Mouse (Mus musculus) hindbrain, embryonic 14.5 days (tissue): Measurements from ENCODE around the gene Smarcc1. TPM values are rescaled to one million over a fixed set of nuclear protein-coding genes. Genes with fewer than 3 reads are reported as not detected.

Experiments used
- ATAC-seq: fragments of 200-750 bp; cut with Nextera tagmentation; 2 replicates; pipeline ENCODE4 v1.8.0; 2017; ENCODE audit warnings: moderate number of reproducible peaks, mild to moderate bottlenecking, moderate TSS enrichment, moderate library complexity; ENCODE audit not compliant: low FRiP score
- DNase-seq: peaks from one replicate; pipeline ENCODE4 v3.0.0-alpha.2; 2015; ENCODE audit warnings: low spot score
- H3K27ac ChIP-seq: fragments of 300-500 bp; sonication (generic); 2 replicates; pipeline ENCODE4 v1.5.1; 2014; ENCODE audit warnings: mild to moderate bottlenecking, moderate library complexity
- H3K27me3 ChIP-seq: fragments of 300-500 bp; sonication (generic); 2 replicates; pipeline ENCODE4 v1.6.1; 2014; ENCODE audit warnings: mild to moderate bottlenecking, low read length, mixed read lengths; ENCODE audit not compliant: control insufficient read depth, insufficient read depth
- H3K36me3 ChIP-seq: fragments of 300-500 bp; sonication (generic); replicated peaks from 2 replicates; pipeline ENCODE4 v1.6.1; 2014; ENCODE audit not compliant: control insufficient read depth, insufficient read depth
- H3K4me1 ChIP-seq: fragments of 300-500 bp; sonication (generic); replicated peaks from 2 replicates; pipeline ENCODE4 v1.6.1; 2014; ENCODE audit warnings: antibody characterized with exemption, low read length, mixed read lengths; ENCODE audit not compliant: control insufficient read depth, insufficient read depth
- H3K4me2 ChIP-seq: fragments of 300-500 bp; sonication (generic); replicated peaks from 2 replicates; pipeline ENCODE4 v1.6.1; 2014; ENCODE audit warnings: mild to moderate bottlenecking, moderate library complexity
- H3K4me3 ChIP-seq: fragments of 300-500 bp; sonication (generic); replicated peaks from 2 replicates; pipeline ENCODE4 v1.5.1; 2014; ENCODE audit warnings: mild to moderate bottlenecking, low read length
- H3K9ac ChIP-seq: fragments of 300-500 bp; sonication (generic); 2 replicates; pipeline ENCODE4 v1.6.1; 2014
- H3K9me3 ChIP-seq: fragments of 300-500 bp; sonication (generic); 2 replicates; pipeline ENCODE4 v1.6.1; 2016; ENCODE audit warnings: low read length; ENCODE audit not compliant: control insufficient read depth
- WGBS: fragments of 180-500 bp; shearing (Covaris S2); extraction: QIAGEN DNeasy Blood & Tissue Kit; methylation state at CpG from one replicate; pipeline ENCODE4 v1.1.7; 2014; 5-methylcytosine and 5-hydroxymethylcytosine counted together
- polyA plus RNA-seq: library from polyadenylated mRNA; unstranded; fragments of >200 nt; fragmentation: Nextera tagmentation; extraction: Ambion mirVana; gene quantifications from 2 replicates; pipeline ENCODE4 v1.2.1, GENCODE M21; 2014

Smarcc1 gene
- polyA plus RNA-seq, 1 experiment from 2014 or later: 98.7 TPM

DNA sequence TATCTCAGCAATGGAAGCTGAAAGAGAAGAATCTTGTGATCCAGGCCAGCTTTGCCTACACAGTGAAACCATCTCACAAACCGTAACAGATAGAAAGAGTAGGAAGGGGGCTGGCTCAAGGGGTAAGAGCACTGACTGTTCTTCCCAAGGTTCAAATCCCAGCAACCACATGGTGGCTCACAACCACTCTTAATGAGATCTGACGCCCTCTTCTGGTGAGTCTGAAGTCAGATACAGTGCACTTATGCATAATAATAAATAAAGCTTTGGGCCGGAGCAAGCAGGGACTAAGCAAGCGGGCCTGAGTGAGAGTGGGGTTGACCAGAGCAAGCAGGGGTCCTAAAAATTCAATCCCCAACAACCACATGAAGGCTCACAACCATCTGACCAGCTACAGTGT, 24.2 kb upstream of the Smarcc1 start:
- Histone ChIP-seq H3K36me3 (peaks cover 97% of the 10 kb centered on the region), H3K4me2 (no peak overlapping the region)
- 75% methylated on average over 4 of the region's 4 CpGs for WGBS

DNA sequence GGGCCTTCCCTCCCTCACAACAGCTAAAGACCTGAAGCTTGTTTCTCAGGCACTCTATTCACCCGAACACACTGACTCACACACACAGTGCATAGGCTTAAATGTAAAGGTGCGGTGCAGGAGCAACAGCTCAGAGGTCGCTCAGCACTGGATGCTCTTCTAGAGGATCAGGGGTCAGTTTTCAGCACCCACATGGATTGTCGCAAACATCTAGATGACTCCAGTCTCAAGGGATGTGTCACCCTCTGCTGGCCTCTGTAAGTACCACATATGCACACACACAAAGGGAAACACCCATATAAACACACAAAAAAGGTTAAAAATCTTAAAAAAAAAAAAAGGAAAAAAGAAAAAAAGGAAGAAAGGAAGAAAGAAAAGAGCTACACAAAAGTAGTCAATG, 22.7 kb upstream of the Smarcc1 start:
- 95% methylated on average over 4 of the region's 4 CpGs for WGBS
- no peak overlapping the region for H3K4me3 ChIP-seq

More for the DNA sequence above, 24.2 kb upstream of the Smarcc1 start:
- H3K9ac ChIP-seq: no peak overlapping the region
- no peaks in the 10 kb centered on the region for H3K9me3 ChIP-seq
- H3K4me3 ChIP-seq: no peak overlapping the region
- H3K27me3 ChIP-seq: no peaks in the 10 kb centered on the region
- H3K4me1 ChIP-seq: no peaks in the 10 kb centered on the region
- ATAC-seq (no peak), DNase-seq (no peak)
- H3K27ac ChIP-seq: no peak overlapping the region

DNA sequence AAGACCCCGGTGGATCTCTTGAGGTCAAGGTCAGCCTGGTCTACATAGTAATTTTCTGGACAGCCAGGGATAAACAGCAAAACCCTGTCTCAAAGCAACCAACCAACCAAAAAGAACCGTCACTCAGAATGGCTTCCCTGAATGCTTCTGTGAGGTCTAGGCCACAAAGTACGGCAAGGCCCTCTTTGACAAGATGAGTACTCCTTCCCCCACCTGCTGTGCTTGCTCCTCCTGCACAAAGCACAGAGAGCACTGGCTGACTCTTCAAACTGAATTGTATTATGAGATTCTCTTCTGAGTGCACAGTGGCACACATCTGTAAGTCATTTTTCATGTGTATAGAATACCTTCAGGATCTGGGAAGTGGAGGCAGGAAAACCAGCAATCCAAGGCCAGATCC, 19.7 kb upstream of the Smarcc1 start:
- H3K9ac ChIP-seq: no peak overlapping the region
- H3K4me3 ChIP-seq: no peak overlapping the region
- 81% methylated on average over 3 of the region's 3 CpGs for WGBS
- peaks cover 7% of the 10 kb centered on the region; the same call in 1 of the 2 replicates for H3K4me1 ChIP-seq
- no peaks in the 10 kb centered on the region for H3K27me3 ChIP-seq
- H3K4me2 ChIP-seq: no peak overlapping the region
- no peaks in the 10 kb centered on the region for H3K9me3 ChIP-seq
- no peak for ATAC-seq
- H3K27ac ChIP-seq: no peak overlapping the region
- no peak for DNase-seq
- H3K36me3 ChIP-seq: peaks cover 83% of the 10 kb centered on the region

More for the DNA sequence above, 22.7 kb upstream of the Smarcc1 start:
- Histone ChIP-seq H3K9ac (no peak overlapping the region), H3K36me3 (peaks cover 97% of the 10 kb centered on the region), H3K4me2 (no peak overlapping the region), H3K27me3 (no peaks in the 10 kb centered on the region), H3K4me1 (no peaks in the 10 kb centered on the region), H3K9me3 (no peaks in the 10 kb centered on the region), H3K27ac (no peak overlapping the region)
- DNase-seq (no peak), ATAC-seq (no peak)

DNA sequence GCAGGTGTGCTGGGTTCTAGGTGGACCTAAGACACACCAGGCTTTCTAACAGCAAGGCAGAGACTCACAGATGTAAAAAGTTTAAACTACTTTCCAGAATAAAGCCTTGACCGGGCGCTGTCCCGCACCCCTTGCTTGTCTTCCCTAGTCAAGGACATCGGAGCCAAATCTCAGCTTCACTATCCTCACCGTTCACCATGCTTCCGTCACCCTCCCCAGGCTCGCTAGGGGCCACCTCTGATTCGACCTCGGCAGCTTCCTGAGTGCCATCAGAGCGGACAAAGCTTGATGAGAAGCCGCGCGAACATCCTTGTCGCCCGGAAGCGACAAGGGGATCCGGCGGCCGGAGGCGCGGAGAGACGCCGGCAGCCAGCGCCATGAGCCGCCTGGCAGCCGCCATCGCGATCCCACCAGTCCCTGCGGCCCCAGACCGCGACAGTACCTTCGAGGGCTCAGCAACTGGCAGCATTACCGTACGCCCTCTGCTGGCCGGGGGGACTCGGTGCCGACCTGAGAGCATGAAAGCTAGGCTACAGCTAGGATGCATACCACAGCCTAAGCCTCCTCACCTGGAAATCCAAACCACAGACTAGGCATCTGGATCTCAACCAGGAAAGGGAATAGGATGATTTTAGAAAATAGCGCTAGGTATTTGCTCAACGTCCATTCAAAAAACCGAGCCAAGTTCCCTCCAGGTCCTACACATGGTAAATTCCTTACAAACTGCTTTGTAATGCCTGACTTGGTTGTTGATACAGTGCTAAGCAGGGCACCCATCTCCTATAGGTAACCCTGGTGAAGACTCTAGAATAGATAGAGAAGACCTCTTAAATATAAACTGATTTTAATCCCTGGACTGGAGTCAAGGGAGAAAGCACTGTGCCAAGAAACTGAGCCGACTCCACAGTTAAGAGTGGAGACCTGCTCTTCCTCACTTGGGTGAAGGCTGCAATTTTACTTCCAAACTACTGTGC, 16.6 kb upstream of the Smarcc1 start:
- H3K9ac ChIP-seq: peak overlapping the region; percentile 77
- no peak overlapping the region for H3K27ac ChIP-seq
- H3K36me3 ChIP-seq: peaks cover 84% of the 10 kb centered on the region
- H3K27me3 ChIP-seq: no peaks in the 10 kb centered on the region
- H3K9me3 ChIP-seq: no peaks in the 10 kb centered on the region
- ATAC-seq (peak; percentile 94), DNase-seq (peak; percentile 95)
- peak overlapping the region; percentile 74 for H3K4me3 ChIP-seq
- 3% methylated on average over 40 of the region's 41 CpGs for WGBS
- H3K4me1 ChIP-seq: peaks cover 7% of the 10 kb centered on the region; the same call in 1 of the 2 replicates
- H3K4me2 ChIP-seq: peak overlapping the region; percentile 75

DNA sequence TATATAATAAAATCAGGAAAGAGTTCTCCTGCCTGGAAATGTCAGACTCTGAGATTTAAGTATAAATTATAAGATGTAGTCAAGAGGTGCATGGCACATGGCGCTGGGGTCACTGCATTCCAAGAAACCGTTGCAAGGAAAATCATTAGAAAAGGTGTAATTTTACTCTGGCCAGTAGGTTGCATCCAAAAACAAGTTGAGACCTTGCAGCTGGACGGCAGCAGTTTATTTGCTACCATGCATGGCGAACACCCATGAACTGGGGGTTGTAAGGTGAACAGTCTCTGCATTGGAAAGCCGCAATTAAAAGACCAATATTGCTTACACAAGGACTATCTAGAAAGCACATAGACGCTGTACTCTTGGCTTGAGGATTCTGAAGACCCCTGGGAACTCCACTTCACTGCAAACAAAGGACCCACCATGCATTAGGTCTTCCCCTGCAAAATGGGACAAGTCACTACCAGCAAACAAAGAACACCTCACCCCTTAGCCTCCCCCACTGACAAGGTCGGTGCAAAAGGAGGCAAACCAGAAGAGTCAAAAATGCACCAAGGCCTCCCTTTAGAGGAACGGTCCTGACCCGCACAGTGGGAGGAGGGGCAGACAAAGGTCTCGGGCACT, 1.0 kb upstream of the Smarcc1 start:
- H3K4me1 ChIP-seq: peaks cover 16% of the 10 kb centered on the region
- 8% methylated on average over 10 of the region's 10 CpGs for WGBS
- peak overlapping the region; percentile 93 for H3K27ac ChIP-seq
- H3K9ac ChIP-seq: peak overlapping the region; percentile 90
- H3K27me3 ChIP-seq: no peaks in the 10 kb centered on the region
- peak overlapping the region; percentile 72 for H3K4me2 ChIP-seq
- peak overlapping the region; percentile 79 for H3K4me3 ChIP-seq
- DNase-seq (peak; percentile 38), ATAC-seq (no peak)
- no peaks in the 10 kb centered on the region for H3K9me3 ChIP-seq
- peaks cover 37% of the 10 kb centered on the region for H3K36me3 ChIP-seq

DNA sequence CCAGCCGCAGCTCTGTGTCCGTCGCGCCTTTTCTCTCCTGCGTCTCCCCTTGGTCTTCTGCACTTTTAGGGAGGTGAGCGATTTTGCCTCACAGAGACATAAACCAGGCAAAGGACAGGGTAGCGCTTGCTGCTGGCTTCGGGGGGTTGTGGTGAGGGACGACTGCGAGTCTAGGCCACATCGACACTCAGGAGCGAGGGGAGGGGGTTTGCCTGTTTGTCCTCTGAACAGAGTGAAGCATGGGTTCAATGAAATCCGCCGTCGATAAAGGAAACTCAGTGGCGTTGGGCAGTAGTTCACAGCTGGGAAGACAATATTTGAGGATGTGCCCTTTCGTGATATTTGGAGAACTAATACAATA, 251 bp downstream of the Smarcc1 start, which contains the start of gene Dhx30:
Dhx30 (minus strand) TSS at position 52 of the 361 bp plus-strand sequence.
- DNase-seq: no peak
- under 1% methylated on average over 17 of the region's 17 CpGs for WGBS
- ATAC-seq: peak; percentile 38; the same call in 1 of the 2 replicates

DNA sequence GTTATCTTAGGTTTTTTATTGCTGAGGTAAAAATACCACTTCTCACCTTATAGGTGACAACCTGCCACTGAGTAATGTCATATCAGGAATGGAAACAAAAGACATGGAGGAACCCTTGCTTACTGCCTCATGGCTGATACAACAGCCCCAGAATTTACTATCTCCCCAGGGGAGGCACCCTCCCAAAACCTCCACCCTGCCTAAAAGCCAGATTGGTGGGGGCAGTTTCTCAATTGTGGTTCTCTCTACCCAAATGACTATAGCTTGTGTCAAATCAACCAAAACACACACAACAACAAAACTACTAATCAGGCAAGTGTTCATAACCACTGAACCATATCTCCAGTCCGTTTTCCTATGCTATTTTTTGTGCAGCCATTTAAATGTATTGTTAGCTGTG, 741 bp downstream of the Smarcc1 start:
- WGBS: 33% methylated on average over 1 of the region's 1 CpGs
- Histone ChIP-seq H3K4me3 (peak overlapping the region; percentile 79), H3K4me1 (peaks cover 16% of the 10 kb centered on the region), H3K27me3 (no peaks in the 10 kb centered on the region), H3K9me3 (no peaks in the 10 kb centered on the region), H3K9ac (peak overlapping the region; percentile 90), H3K27ac (peak overlapping the region; percentile 93), H3K4me2 (peak overlapping the region; percentile 72), H3K36me3 (peaks cover 20% of the 10 kb centered on the region)
- DNase-seq (no peak), ATAC-seq (no peak)

More for the DNA sequence above, 251 bp downstream of the Smarcc1 start, which contains the start of gene Dhx30:
- peak within 1 kb of the TSS; percentile 79 for H3K4me3 ChIP-seq
- H3K27me3 ChIP-seq: no peaks in the 10 kb centered on the region
- peak within 1 kb of the TSS; percentile 90 for H3K9ac ChIP-seq
- H3K27ac ChIP-seq: peak within 1 kb of the TSS; percentile 93
- peaks cover 16% of the 10 kb centered on the region for H3K4me1 ChIP-seq
- H3K36me3 ChIP-seq: peaks cover 25% of the 10 kb centered on the region
- H3K4me2 ChIP-seq: peak within 1 kb of the TSS; percentile 72
- no peaks in the 10 kb centered on the region for H3K9me3 ChIP-seq

DNA sequence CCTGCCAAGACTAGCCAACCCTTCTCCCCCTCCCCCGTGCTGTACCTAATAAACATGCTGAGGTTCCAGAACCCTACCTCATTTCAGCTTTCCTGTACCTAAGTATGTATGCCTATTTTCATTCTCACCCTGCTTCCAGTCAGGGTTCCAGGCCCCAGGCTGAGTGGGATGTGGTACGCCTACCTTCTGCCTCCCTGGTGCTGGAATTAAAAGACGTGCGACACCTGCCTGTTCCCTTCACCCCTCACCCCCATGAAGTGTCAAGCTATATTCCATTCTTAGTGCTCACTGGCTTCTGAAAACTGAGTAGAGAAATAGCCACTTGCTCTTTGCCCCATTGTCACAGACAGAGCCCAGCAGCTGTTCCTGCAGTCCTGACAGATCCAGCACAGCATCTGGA, 3.9 kb downstream of the Smarcc1 start:
- peaks cover 8% of the 10 kb centered on the region for H3K4me1 ChIP-seq
- no peak overlapping the region for H3K27ac ChIP-seq
- H3K4me2 ChIP-seq: no peak overlapping the region
- H3K27me3 ChIP-seq: no peaks in the 10 kb centered on the region
- no peak overlapping the region for H3K9ac ChIP-seq
- no peaks in the 10 kb centered on the region for H3K36me3 ChIP-seq
- ATAC-seq (no peak), DNase-seq (no peak)
- no peak overlapping the region for H3K4me3 ChIP-seq
- no peaks in the 10 kb centered on the region for H3K9me3 ChIP-seq
- WGBS: 85% methylated on average over 4 of the region's 4 CpGs

DNA sequence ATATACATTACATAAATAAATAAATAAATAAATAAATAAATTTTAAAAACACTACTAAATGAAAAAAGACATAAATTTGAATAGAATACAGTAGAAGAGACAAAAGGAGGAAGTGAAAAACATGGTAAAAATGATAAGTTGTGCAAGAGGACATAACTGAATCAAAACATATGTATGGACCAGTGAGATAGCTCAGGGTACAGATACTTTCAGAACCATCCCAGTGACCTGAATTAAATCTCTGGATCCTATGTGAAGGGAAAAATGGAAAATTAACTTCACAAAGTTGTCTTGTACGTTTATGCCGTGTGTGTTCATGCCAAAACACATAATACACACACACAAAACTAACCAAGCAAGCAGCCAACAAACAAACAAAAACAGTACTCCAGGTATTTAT, 5.8 kb downstream of the Smarcc1 start:
- Histone ChIP-seq H3K9me3 (no peaks in the 10 kb centered on the region), H3K9ac (no peak overlapping the region), H3K4me2 (no peak overlapping the region), H3K27me3 (no peaks in the 10 kb centered on the region), H3K36me3 (no peaks in the 10 kb centered on the region), H3K27ac (no peak overlapping the region), H3K4me3 (no peak overlapping the region), H3K4me1 (peaks cover 4% of the 10 kb centered on the region)
- 87% methylated on average over 2 of the region's 2 CpGs for WGBS
- ATAC-seq (no peak), DNase-seq (no peak)
